Mouse (Mus musculus) liver, embryonic 14 days (tissue): ENCODE results near the gene Tnfsf13. TPM values are rescaled to one million over a fixed set of nuclear protein-coding genes. Genes with fewer than 3 reads are reported as not detected.

Experiments
- polyA plus RNA-seq: library from polyadenylated mRNA; depleted of rRNA; stranded (reverse); fragments of >200 nt; gene quantifications from 2 replicates; pipeline ENCODE4 v1.2.3, GENCODE M21; 2012; rRNA removed

The Tnfsf13 gene
- polyA plus RNA-seq = 0.29 and 0.31 TPM in 2 replicates

GRCm38 (mm10) chr11:69685526-69686148 lies at the start of gene Tnfsf13:
Gene Tnfsf13, minus strand, starts transcription at chr11:69685784.

GRCm38 (mm10) chr11:69695361-69696181 lies 10.0 kb upstream of the Tnfsf13 start, which contains the start of the genes Tnfsf12 and Tnfsfm13:
Gene Tnfsf12, minus strand, starts transcription at chr11:69695849.
Gene Tnfsfm13, minus strand, starts transcription at chr11:69696098.

GRCm38 (mm10) chr11:69681314-69682208 lies 4.0 kb downstream of the Tnfsf13 start, which contains the start of gene Senp3:
Gene Senp3, minus strand, starts transcription at chr11:69682084.

GRCm38 (mm10) chr11:69672211-69672706 lies 13.3 kb downstream of the Tnfsf13 start, which contains the start of gene Eif4a1:
Gene Eif4a1, minus strand, starts transcription at chr11:69672423.

GRCm38 (mm10) chr11:69665961-69666664 lies 19.5 kb downstream of the Tnfsf13 start, which contains the start of gene Cd68:
Gene Cd68, minus strand, starts transcription at chr11:69666153.

GRCm38 (mm10) chr11:69662213-69662966 lies 23.2 kb downstream of the Tnfsf13 start, which contains the start of gene Mpdu1:
Gene Mpdu1, minus strand, starts transcription at chr11:69662642.

GRCm38 (mm10) chr11:69655264-69656064 lies 30.1 kb downstream of the Tnfsf13 start, which contains the start of gene Sox15:
Gene Sox15, plus strand, starts transcription at chr11:69655314.

Other genes starting within 250 kb of the Tnfsf13 start
- 0.01 and 0.06 TPM in 2 replicates for gene Dnah2, start 136.7 kb downstream of the Tnfsf13 start, polyA plus RNA-seq
- 0.90 and 0.99 TPM in 2 replicates for gene Efnb3, start 125.6 kb downstream of the Tnfsf13 start, polyA plus RNA-seq
- gene Wrap53, start 105.5 kb downstream of the Tnfsf13 start, polyA plus RNA-seq = 8.8 and 10.8 TPM in 2 replicates
- gene Trp53, start 105.4 kb downstream of the Tnfsf13 start, polyA plus RNA-seq = 61.5 and 74.1 TPM in 2 replicates
- 17.8 and 21.7 TPM in 2 replicates for gene Atp1b2, start 79.8 kb downstream of the Tnfsf13 start, polyA plus RNA-seq
- 19.1 and 24.0 TPM in 2 replicates for gene Shbg, start 67.9 kb downstream of the Tnfsf13 start, polyA plus RNA-seq
- gene Sat2, start 63.8 kb downstream of the Tnfsf13 start, polyA plus RNA-seq = 5.7 and 7.0 TPM in 2 replicates
- 21.3 and 22.6 TPM in 2 replicates for gene Fxr2, start 52.8 kb downstream of the Tnfsf13 start, polyA plus RNA-seq
- gene Sox15, start 30.5 kb downstream of the Tnfsf13 start, polyA plus RNA-seq = 0.02 and 0.09 TPM in 2 replicates
- 34.7 and 42.4 TPM in 2 replicates for gene Mpdu1, start 23.1 kb downstream of the Tnfsf13 start, polyA plus RNA-seq
- 7.8 and 10.5 TPM in 2 replicates for gene Cd68, start 19.6 kb downstream of the Tnfsf13 start, polyA plus RNA-seq
- gene Eif4a1, start 13.4 kb downstream of the Tnfsf13 start, polyA plus RNA-seq = 445 and 498 TPM in 2 replicates
- gene Senp3, start 3.7 kb downstream of the Tnfsf13 start, polyA plus RNA-seq = 46.2 and 57.7 TPM in 2 replicates
- gene Tnfsf12, start 10.1 kb upstream of the Tnfsf13 start, polyA plus RNA-seq = 3.4 and 3.8 TPM in 2 replicates
- gene Tnfsfm13, start 10.3 kb upstream of the Tnfsf13 start, polyA plus RNA-seq = 0.77 and 0.86 TPM in 2 replicates
- 12.7 and 15.6 TPM in 2 replicates for gene Polr2a, start 72.9 kb upstream of the Tnfsf13 start, polyA plus RNA-seq
- 0.03 TPM in 1 of 2 replicates, not detected in the other for gene Slc35g3, start 76.2 kb upstream of the Tnfsf13 start, polyA plus RNA-seq
- 1.2 and 1.5 TPM in 2 replicates for gene Zbtb4, start 80.1 kb upstream of the Tnfsf13 start, polyA plus RNA-seq
- 0.69 and 1.5 TPM in 2 replicates for gene Chrnb1, start 110.2 kb upstream of the Tnfsf13 start, polyA plus RNA-seq
- 0.40 and 0.51 TPM in 2 replicates for gene Fgf11, start 116.1 kb upstream of the Tnfsf13 start, polyA plus RNA-seq
- gene Tmem102, start 119.8 kb upstream of the Tnfsf13 start, polyA plus RNA-seq = 0.24 and 0.25 TPM in 2 replicates
- gene Gm39566, start 129.5 kb upstream of the Tnfsf13 start, polyA plus RNA-seq = not detected in 2 replicates
- gene Spem2, start 132.7 kb upstream of the Tnfsf13 start, polyA plus RNA-seq = not detected in 2 replicates
- not detected in 2 replicates for gene Spem1, start 136.4 kb upstream of the Tnfsf13 start, polyA plus RNA-seq
- gene Nlgn2, start 152.0 kb upstream of the Tnfsf13 start, polyA plus RNA-seq = 2.1 and 2.2 TPM in 2 replicates
- 155 and 183 TPM in 2 replicates for gene Tmem256, start 152.7 kb upstream of the Tnfsf13 start, polyA plus RNA-seq
- gene Plscr3, start 160.6 kb upstream of the Tnfsf13 start, polyA plus RNA-seq = 16.2 and 19.8 TPM in 2 replicates
- 1.2 and 1.3 TPM in 2 replicates for gene Tnk1, start 172.9 kb upstream of the Tnfsf13 start, polyA plus RNA-seq
- gene Tmem95, start 192.2 kb upstream of the Tnfsf13 start, polyA plus RNA-seq = not detected in 2 replicates
- gene Kctd11, start 195.6 kb upstream of the Tnfsf13 start, polyA plus RNA-seq = 0.76 and 0.89 TPM in 2 replicates
- 2.7 and 3.3 TPM in 2 replicates for gene Acap1, start 209.8 kb upstream of the Tnfsf13 start, polyA plus RNA-seq
- 0.40 and 0.53 TPM in 2 replicates for gene 2810408A11Rik, start 215.2 kb upstream of the Tnfsf13 start, polyA plus RNA-seq
- gene Neurl4, start 215.3 kb upstream of the Tnfsf13 start, polyA plus RNA-seq = 16.6 and 20.3 TPM in 2 replicates
- gene Gps2, start 228.1 kb upstream of the Tnfsf13 start, polyA plus RNA-seq = 75.3 and 87.1 TPM in 2 replicates
- gene Eif5a, start 236.2 kb upstream of the Tnfsf13 start, polyA plus RNA-seq = 866 and 1,005 TPM in 2 replicates